Mouse (Mus musculus): ENCODE results near the gene Cep41.

The Cep41 gene

GRCm38 (mm10) chr6:30693350-30693991, at the start of gene Cep41:
Gene Cep41, minus strand, starts transcription at chr6:30693749.
- peak; percentile 87 for DNase-seq (ENCODE audit: low read depth, low spot score)

DNA sequence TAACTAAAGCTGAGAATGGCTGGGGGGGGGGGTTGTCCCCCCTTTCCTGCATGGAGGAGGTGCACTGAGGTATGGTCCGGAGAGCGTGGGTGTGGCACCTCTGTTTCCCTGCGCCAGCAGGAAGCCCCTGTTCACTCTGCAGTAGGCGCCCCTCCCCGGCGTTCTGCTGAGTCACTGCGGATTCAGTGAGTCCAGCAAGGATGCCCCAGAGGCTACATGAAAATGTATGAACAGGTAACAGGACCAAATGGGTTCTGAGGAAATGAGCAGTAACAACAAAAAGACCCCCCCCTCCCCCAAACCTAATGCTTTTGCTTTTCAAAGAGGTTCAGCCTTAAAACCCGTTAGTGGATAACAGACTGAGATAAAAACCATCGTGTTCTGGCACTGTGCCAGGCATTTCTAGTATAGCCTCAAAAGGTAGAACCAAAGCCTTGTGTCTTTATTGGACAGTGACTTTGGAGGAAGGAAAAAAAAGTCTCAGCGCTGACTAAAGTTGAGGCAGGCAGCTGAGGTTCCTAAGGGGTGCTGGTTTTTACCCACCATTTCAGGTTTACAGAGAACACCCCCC, 45.7 kb upstream of the Cep41 start:
- no peak for DNase-seq (ENCODE audit: low read depth, low spot score)

GRCm38 (mm10) chr6:30738464-30739006, 45.0 kb upstream of the Cep41 start:
- DNase-seq (ENCODE audit: low read depth, low spot score), result no peak

GRCm38 (mm10) chr6:30737548-30738463, 44.3 kb upstream of the Cep41 start:
- DNase-seq (ENCODE audit: low read depth, low spot score), result no peak

DNA sequence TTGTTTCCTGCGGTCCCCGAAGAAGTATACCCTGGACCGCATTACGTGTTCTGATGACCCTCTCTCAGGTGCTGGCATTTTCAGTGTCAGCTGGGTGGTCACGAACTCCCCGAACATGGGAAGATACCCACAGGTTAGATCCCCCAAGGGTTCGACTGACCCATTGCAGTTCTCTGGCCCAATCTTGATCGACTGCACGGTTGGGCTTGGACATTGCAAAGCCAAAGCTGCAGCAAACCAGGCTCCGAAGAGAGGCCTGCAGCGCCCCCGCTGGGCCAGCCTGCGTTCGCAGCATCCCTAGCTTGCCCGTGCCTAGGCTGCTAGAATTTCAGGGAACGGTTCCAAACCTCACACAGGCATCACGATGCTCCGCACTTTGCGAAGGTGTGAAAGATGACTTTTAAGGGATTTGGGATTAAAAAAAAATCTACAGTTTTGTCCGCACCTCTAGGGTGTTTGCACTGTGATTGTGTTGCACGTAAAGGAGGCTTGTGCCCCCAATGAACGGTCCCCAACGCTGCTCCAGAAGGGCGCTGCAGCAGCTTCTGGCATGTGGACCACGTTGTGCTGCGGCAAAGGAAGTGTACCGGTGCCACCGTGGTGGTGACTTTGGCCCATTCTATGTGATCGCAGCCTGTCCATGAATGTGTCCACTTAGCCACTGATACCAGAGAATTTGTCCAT, 43.5 kb upstream of the Cep41 start:
- DNase-seq (ENCODE audit: low read depth, low spot score), result no peak

GRCm38 (mm10) chr6:30736372-30736762, 42.8 kb upstream of the Cep41 start:
- DNase-seq (ENCODE audit: low read depth, low spot score), result no peak

GRCm38 (mm10) chr6:30735728-30736371, 42.3 kb upstream of the Cep41 start:
- no peak for DNase-seq (ENCODE audit: low read depth, low spot score)

GRCm38 (mm10) chr6:30734988-30735727, 41.6 kb upstream of the Cep41 start:
- no peak for DNase-seq (ENCODE audit: low read depth, low spot score)

DNA sequence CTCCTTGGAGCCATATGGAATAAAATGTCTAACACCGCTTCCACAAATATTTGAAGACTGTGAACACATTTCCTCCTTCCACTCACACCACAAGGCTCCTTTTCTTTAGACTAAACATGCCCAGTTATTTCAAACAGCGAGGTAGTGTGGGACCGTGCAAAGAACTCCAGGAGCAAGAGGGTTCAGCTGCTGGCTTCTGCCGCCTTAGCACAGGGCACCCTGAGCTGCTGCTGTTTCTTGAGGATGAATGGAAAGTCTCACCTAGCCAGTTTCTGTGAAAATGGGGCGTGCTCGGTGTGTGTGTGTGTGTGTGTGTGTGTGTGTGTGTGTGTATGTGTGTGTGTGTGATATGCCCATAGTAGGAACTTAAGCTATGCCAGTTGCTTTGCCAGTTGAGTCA, 40.9 kb upstream of the Cep41 start:
- no peak for DNase-seq (ENCODE audit: low read depth, low spot score)

DNA sequence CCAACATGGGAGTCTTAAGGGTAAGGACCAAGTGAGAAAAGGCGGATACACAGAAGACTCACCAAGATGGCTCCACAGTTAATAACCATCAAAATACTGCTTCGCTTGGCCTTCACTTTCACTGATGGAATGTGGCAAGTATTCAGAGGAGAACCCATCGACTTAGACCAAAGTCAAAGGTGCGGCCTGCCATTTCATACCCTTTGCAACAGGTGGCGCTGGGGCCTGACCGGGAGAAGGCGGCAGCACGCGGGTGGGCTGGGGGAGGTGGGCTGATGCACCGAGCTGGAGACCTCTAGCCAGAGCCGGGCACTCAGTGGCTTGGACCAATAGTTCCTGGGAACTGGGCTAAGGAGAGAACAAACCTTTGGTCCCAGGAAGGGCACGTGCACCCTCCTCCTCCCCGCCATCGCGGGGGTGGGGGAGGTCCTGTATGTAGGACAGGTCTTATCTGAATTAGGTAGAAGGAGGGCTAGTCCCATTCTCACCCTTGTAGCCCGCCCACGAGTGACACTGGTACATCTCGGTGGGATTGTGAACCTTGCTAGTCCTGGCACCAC, 39.1 kb upstream of the Cep41 start:
- DNase-seq (ENCODE audit: low read depth, low spot score), result no peak

DNA sequence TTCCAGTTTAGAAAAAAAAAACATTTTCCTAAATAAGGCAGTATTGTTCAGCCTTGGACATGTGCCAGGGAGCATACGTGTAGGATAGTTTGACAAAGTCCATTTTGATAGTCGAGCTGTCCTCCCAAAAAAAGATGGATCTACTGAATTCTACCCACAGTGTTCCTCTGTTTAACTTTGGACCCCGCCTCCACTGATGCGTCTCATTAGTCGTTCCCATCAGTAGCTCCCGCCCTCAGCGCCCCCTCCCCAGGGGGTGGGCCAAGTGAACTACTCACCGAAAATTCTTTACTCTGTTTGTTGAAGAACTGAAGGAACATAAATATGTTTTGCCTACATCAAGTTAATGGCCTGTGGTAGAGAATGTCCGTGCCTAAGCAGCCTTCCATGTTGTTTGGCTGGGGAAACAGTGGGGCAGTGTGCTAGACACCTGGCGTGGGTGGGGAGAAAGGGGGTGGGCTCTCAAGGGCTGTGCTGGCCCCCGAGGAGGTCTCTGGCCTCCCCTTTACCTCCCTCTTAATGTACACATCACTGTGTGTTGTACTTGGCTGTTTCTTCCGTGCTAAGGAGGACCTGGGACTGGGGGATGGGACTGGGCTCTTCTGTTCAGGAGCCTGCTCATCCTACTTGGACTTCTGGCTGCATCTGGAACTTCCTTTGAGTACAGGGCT, 36.9 kb upstream of the Cep41 start:
- DNase-seq (ENCODE audit: low read depth, low spot score), result no peak

GRCm38 (mm10) chr6:30723331-30723730, 29.8 kb upstream of the Cep41 start, which contains the start of gene Mest:
Gene Mest, plus strand, starts transcription at chr6:30723547.
- DNase-seq (ENCODE audit: low read depth, low spot score), result no peak

GRCm38 (mm10) chr6:30722385-30723164, 29.0 kb upstream of the Cep41 start:
- no peak for DNase-seq (ENCODE audit: low read depth, low spot score)

- no peak for DNase-seq (ENCODE audit: low read depth, low spot score)
Observed at GRCm38 (mm10) chr6:30716796-30717195, 23.2 kb upstream of the Cep41 start.

GRCm38 (mm10) chr6:30714891-30715471, 21.4 kb upstream of the Cep41 start:
- DNase-seq (ENCODE audit: low read depth, low spot score), result no peak

DNA sequence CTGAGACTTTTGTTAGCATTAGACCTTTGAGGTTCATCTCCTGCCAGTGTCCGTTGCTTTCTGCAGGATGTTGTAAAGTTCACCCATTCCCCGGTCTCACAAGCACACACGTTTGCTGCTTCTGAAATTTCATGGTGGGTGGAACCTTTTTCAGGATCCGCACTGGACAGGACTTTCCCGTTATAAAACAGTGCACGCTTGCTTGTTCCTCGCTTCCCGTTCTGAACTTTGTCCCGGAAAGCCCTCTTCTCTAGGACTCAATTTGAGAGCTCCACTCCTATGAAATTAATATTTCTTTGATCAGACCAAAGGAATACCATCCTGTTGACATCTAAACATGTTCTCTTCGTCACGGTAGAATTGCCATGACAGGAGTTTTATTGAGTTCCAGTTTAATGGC, 20.3 kb upstream of the Cep41 start:
- no peak for DNase-seq (ENCODE audit: low read depth, low spot score)

DNA sequence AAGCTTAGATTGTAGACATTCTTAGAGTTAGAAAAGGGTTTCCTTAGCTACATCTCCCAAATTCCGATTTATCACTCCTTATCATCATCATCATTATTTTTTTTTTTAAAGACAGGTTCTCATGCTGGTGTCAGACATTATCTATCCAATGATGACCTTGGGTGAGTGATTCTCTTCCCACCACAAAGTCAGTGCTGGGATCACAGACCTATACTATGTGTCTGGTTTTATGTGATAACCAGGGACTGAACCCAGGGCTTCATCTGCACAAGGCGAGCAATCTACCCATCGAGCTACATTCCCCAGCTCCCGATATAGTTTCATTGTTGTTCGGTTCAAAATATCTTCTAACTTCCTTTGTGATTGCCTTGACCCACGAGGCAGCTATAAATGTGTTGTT, 19.9 kb upstream of the Cep41 start:
- DNase-seq (ENCODE audit: low read depth, low spot score), result no peak

DNA sequence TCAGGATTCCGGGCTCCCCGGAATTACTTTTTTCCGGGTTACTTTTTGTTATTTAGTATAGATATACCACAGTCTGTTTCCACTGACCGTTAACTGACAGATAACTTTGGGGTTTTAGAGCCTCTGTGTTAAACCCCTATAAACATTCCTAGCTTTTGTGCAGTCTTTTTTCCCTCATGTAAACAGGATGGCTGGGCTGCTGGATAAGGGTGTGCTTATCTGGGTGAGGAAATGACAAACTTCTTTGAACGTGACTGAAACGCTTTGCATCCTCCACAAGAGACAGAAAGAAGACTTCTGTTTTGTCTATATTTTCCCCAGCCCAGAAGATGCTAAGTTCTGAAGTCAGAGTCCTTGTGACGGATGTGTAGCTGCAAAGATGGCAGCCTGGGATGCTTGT, 18.9 kb upstream of the Cep41 start:
- no peak for DNase-seq (ENCODE audit: low read depth, low spot score)
